Mouse (Mus musculus) forebrain, embryonic 14.5 days (tissue): ENCODE data around the gene Wdr34. TPM values are rescaled to one million over a fixed set of nuclear protein-coding genes. Genes with fewer than 3 reads are reported as not detected.
"Not testable (repeated sequence)": the region's sequence is repeated elsewhere in the genome, so short reads cannot be mapped to it uniquely, and the experiment has no call there.

Experiments used
- ATAC-seq: fragments of 200-750 bp; cut with Nextera tagmentation; 2 replicates; pipeline ENCODE4 v1.8.0; 2017; ENCODE audit warnings: mild to moderate bottlenecking, moderate library complexity
- DNase-seq: peaks from one replicate; pipeline ENCODE4 v3.0.0-alpha.2; 2015; ENCODE audit warnings: low spot score
- H3K27ac ChIP-seq: fragments of 300-500 bp; sonication (generic); 2 replicates; pipeline ENCODE4 v1.5.1; 2014; ENCODE audit warnings: low read depth, mild to moderate bottlenecking, control low read depth, low read length, moderate library complexity
- H3K27me3 ChIP-seq: fragments of 300-500 bp; sonication (generic); replicated peaks from 2 replicates; pipeline ENCODE4 v1.6.1; 2014; ENCODE audit warnings: low read length, control low read depth, mixed read lengths; ENCODE audit not compliant: control insufficient read depth, insufficient read depth
- H3K36me3 ChIP-seq: fragments of 300-500 bp; sonication (generic); 2 replicates; pipeline ENCODE4 v1.6.1; 2014; ENCODE audit warnings: low read length, control low read depth; ENCODE audit not compliant: control insufficient read depth, insufficient read depth
- H3K4me1 ChIP-seq: fragments of 300-500 bp; sonication (generic); 2 replicates; pipeline ENCODE4 v1.6.1; 2014; ENCODE audit warnings: antibody characterized with exemption, low read length, control low read depth; ENCODE audit not compliant: control insufficient read depth, insufficient read depth
- H3K4me2 ChIP-seq: fragments of 300-500 bp; sonication (generic); 2 replicates; pipeline ENCODE4 v1.6.1; 2014; ENCODE audit warnings: mild to moderate bottlenecking, control low read depth, low read length
- H3K4me3 ChIP-seq: fragments of 300-500 bp; sonication (generic); 2 replicates; pipeline ENCODE4 v1.5.1; 2014; ENCODE audit warnings: low read depth, low read length, control low read depth
- H3K9ac ChIP-seq: fragments of 300-500 bp; sonication (generic); 2 replicates; pipeline ENCODE4 v1.6.1; 2014; ENCODE audit warnings: mild to moderate bottlenecking, low read length, control low read depth, moderate library complexity
- H3K9me3 ChIP-seq: fragments of 300-500 bp; sonication (generic); replicated peaks from 2 replicates; pipeline ENCODE4 v1.6.1; 2016; ENCODE audit warnings: low read length, control low read depth, mixed read lengths; ENCODE audit not compliant: control insufficient read depth
- WGBS: fragments of 180-500 bp; shearing (Covaris S2); extraction: QIAGEN DNeasy Blood & Tissue Kit; methylation state at CpG from one replicate; pipeline ENCODE4 v1.1.7; 2014; 5-methylcytosine and 5-hydroxymethylcytosine counted together
- polyA plus RNA-seq: library from polyadenylated mRNA; unstranded; fragments of >200 nt; fragmentation: Nextera tagmentation; extraction: Ambion mirVana; gene quantifications from 2 replicates; pipeline ENCODE4 v1.2.1, GENCODE M21; 2014

The Wdr34 gene
- polyA plus RNA-seq, 1 experiment from 2014 or later = 51.4 TPM

DNA sequence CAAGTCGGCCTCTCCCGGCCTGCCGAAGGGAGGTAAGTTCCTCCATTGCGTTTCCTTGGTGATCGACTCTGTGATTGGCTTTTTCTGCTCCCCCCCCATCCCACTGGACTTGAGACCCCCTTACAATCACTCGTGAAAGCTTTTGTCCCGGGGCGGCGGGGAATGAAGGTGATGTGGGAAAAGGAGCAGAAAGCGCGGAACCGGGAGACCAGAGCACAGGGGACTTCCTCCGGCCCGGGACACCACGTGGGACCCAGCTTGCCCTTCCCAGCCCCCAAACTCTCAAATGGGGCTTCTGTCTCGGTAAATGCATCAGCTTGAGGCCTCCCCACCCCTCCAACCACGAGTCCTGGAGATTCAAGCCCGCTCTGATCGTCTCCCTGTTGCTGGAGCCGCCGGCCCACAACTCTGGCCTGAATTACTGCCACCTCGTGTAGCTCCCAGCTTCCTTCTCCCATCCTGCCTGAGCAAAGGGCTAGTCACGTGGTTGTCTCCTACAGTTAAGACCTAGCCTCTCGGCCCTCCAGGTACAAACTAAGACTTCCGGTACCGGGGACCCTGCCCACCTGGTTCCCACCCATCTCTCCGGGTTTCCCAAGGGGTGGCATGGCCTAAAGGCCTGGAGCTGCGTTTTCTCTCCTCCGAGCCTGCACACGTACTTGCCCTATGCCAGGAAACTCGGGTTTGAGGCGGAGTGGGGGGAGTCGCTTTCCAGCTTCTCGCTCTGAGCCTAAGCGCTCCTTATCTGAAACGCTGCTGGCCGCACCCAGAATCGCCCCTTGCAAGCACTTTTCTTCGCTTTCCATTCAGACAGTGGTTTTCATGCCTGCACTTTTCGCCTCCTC is 13.8 kb upstream of the Wdr34 start:
- H3K9me3 ChIP-seq = no peaks in the 10 kb centered on the region
- H3K27me3 ChIP-seq = no peaks in the 10 kb centered on the region
- peak overlapping the region; percentile 87 for H3K4me2 ChIP-seq
- peak; percentile 66 for DNase-seq
- H3K4me3 ChIP-seq = peak overlapping the region; percentile 52
- peaks cover 22% of the 10 kb centered on the region for H3K4me1 ChIP-seq
- WGBS = under 1% methylated on average over 40 of the region's 40 CpGs
- no peak for ATAC-seq
- peak overlapping the region; percentile 84 for H3K27ac ChIP-seq
- no peaks in the 10 kb centered on the region for H3K36me3 ChIP-seq
- peak overlapping the region; percentile 63 for H3K9ac ChIP-seq

DNA sequence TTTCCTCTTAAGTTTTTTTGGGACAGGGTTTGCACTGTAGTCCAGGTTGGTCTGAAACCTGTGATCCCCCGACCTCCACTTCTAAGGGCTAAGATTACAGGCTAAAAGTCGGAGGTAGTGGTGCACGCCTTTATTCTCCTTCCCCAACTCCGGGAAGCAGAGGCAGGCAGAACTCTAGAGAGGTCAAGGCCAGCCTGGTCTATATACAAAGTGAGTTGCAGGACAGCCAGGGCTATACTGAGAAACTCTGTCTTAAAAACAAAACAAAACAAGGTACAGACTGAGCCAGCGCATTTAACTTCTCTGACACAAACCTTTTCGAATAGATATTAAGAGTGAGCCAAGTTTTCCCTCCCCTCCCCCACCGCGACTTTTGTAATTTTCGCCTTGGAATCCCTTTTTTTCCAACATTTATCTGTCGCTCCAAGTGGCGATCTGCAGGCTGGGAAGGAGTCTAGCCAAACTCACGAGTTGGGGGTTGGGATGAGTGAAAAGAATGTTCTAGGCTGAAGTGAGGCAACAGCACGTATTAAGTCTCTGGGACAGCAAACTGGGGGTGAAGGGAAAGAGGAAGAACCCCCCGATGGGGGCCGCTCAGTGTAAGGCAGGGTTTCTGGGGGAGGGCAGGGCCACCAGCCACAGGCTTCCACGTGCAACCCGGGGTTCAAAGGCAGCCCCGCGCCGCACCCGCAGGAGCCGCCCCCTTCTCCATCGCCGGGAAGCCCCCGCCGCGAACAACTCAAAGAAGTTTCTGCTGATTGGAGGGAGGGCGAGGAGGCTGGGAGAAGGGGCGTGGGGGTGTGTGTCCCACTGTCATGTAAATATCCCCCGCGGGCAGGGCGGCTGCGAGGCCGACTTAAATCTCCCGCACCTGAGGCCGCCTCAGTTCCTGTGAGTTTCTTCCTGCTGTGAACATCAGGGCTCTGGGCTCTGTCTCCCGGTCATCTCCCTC is 12.8 kb upstream of the Wdr34 start:
- DNase-seq (peak; percentile 70), ATAC-seq (no peak)
- peak overlapping the region; percentile 87 for H3K4me2 ChIP-seq
- H3K4me3 ChIP-seq = peak overlapping the region; percentile 52
- peaks cover 22% of the 10 kb centered on the region for H3K4me1 ChIP-seq
- peak overlapping the region; percentile 84 for H3K27ac ChIP-seq
- no peaks in the 10 kb centered on the region for H3K27me3 ChIP-seq
- H3K9me3 ChIP-seq = no peaks in the 10 kb centered on the region
- WGBS = 7% methylated on average over 33 of the region's 37 CpGs
- H3K36me3 ChIP-seq = no peaks in the 10 kb centered on the region
- H3K9ac ChIP-seq = peak overlapping the region; percentile 63

DNA sequence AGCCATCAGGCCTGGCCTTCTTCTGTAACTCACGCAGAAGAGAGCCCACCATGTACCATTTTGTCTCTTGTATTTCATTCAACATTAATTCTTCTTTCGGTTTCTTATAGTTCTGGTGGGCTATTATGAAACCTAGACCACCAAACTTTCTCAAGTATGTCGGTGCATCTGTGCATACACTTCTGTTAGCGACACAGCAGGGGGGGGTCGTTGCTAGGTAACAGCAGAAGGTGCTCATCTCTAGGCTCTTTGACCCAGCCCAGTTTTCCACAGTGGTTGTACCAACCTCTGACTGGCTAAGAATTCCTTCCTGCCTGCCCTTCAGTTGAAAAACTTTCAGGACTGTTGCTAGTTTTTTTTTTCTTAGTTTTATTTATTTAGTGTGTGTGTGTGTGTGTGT is 9.7 kb upstream of the Wdr34 start:
- no peak for DNase-seq
- Histone ChIP-seq H3K9me3 (no peaks in the 10 kb centered on the region), H3K36me3 (no peaks in the 10 kb centered on the region), H3K9ac (no peak overlapping the region), H3K4me3 (no peak overlapping the region), H3K4me1 (peaks cover 12% of the 10 kb centered on the region), H3K4me2 (no peak overlapping the region), H3K27me3 (no peaks in the 10 kb centered on the region), H3K27ac (no peak overlapping the region)
- 30% methylated on average over 5 of the region's 5 CpGs for WGBS
- no peak for ATAC-seq

GRCm38 (mm10) chr2:30057223-30057904 is 8.7 kb upstream of the Wdr34 start, which contains the start of gene Set:
Gene Set, plus strand, starts transcription at chr2:30057378.
- ATAC-seq = no peak

DNA sequence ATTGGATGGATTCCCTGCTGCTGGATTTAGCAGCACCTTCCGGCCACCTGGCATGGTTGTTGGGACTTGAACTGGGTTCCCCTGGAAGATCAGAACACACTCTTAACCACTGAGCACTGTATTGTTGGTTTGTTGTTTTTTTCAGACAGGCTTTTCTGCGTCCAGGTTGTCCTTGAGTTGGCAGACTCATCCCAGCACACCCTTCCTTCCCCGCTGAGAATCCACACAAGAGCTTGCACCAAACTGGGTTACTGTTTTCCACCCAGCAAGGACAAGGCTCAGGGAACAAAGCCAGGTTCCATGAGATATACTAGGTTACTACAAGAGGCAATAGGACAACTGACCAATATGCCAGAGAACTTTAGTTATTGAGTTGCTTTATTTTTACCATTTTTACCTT is 8.1 kb upstream of the Wdr34 start:
- Histone ChIP-seq H3K27ac (no peak overlapping the region), H3K9ac (no peak overlapping the region), H3K4me2 (no peak overlapping the region), H3K36me3 (no peaks in the 10 kb centered on the region), H3K4me1 (peaks cover 6% of the 10 kb centered on the region), H3K27me3 (no peaks in the 10 kb centered on the region), H3K9me3 (no peaks in the 10 kb centered on the region), H3K4me3 (no peak overlapping the region)
- ATAC-seq (no peak), DNase-seq (no peak)
- 82% methylated on average over 3 of the region's 3 CpGs for WGBS

More at GRCm38 (mm10) chr2:30057223-30057904, 8.7 kb upstream of the Wdr34 start, which contains the start of gene Set:
- Histone ChIP-seq H3K4me3 (no peak within 1 kb of the TSS), H3K4me1 (peaks cover 7% of the 10 kb centered on the region), H3K27me3 (no peaks in the 10 kb centered on the region), H3K4me2 (no peak within 1 kb of the TSS), H3K9me3 (no peaks in the 10 kb centered on the region), H3K9ac (no peak within 1 kb of the TSS), H3K36me3 (no peaks in the 10 kb centered on the region), H3K27ac (no peak within 1 kb of the TSS)
- WGBS = 46% methylated on average over 12 of the region's 12 CpGs
- peak; percentile 19 for DNase-seq

- not testable (repeated sequence) for H3K27ac ChIP-seq, DNase-seq, H3K27me3 ChIP-seq, H3K4me1 ChIP-seq, ATAC-seq, H3K4me2 ChIP-seq, H3K4me3 ChIP-seq, H3K36me3 ChIP-seq, H3K9me3 ChIP-seq, H3K9ac ChIP-seq
- 90% methylated on average over 3 of the region's 3 CpGs for WGBS
These were observed 6.6 kb upstream of the Wdr34 start for GRCm38 (mm10) chr2:30055310-30055709.

- Histone ChIP-seq H3K4me3 (no peak overlapping the region), H3K4me2 (no peak overlapping the region), H3K36me3 (no peaks in the 10 kb centered on the region), H3K9me3 (no peaks in the 10 kb centered on the region), H3K27ac (no peak overlapping the region), H3K9ac (no peak overlapping the region), H3K4me1 (peaks cover 6% of the 10 kb centered on the region; the same call in 1 of the 2 replicates), H3K27me3 (no peaks in the 10 kb centered on the region)
- ATAC-seq (no peak), DNase-seq (peak; percentile 21)
- WGBS = 40% methylated on average over 6 of the region's 6 CpGs
These were observed 3.5 kb upstream of the Wdr34 start for GRCm38 (mm10) chr2:30051992-30052761.

DNA sequence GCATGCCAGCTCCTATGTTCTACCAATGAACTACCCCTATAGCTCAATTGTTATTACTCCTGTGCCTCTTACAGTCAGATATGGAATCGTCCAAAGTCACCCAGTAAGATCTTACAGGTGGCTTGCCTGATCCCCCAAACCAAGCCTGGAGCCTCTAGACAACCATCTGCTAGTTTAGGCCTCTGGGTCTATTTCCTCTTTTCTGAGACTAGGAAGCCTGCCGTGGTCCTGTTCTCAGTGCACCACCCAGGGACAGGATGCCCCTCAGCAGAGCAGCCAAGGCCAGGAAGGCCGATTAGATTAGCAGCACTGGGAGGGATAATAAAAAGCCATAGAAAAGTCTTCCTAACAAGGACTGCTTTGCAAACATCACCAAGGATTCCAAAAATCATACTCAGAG is 1.1 kb upstream of the Wdr34 start:
- Histone ChIP-seq H3K9ac (no peak overlapping the region), H3K27me3 (no peaks in the 10 kb centered on the region), H3K36me3 (0 out of 2 replicates have a peak, but pooled peaks cover 6% of the 10 kb centered on the region), H3K4me1 (peaks cover 6% of the 10 kb centered on the region; the same call in 1 of the 2 replicates), H3K4me3 (no peak overlapping the region), H3K4me2 (no peak overlapping the region), H3K27ac (no peak overlapping the region), H3K9me3 (no peaks in the 10 kb centered on the region)
- no peak for DNase-seq
- 91% methylated on average over 3 of the region's 3 CpGs for WGBS
- no peak for ATAC-seq
